Comparison of ENCODE assay signal across 27 mouse cellular contexts in the genomic region with DNA sequence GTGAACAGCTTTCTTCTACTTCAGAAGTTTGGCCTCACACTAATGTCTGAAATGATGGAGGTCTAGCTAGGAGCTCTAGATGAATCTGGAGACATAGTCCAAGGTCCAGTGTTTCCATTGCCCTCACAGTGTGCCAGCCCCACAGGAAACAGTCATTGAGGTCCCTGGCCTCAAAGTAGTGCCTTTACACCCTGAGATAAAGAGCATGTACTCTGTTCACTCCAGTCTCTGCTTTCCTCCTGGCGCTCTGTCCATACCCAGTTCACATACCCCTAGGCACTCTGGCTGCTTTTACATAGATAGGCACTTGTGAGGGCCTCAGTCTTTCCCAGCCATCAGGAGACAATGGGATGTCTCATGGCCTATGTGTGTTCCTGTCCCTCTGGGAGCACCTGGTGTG. TPM values are rescaled to one million over a fixed set of nuclear protein-coding genes. Genes with fewer than 3 reads are reported as not detected.
"Had no signal": no experiment of that assay in that cellular context is flagged by ENCODE, and none has a peak within 500 bp of the region (broad histone marks: within the 10 kb centered on the region; RNA-seq: fewer than 3 reads in every experiment).

No protein-coding gene starts in this region.

- H3K9me3 ChIP-seq: hindbrain, embryonic 10.5 days; hindbrain, embryonic 12.5 days; kidney, embryonic 15.5 days; limb, embryonic 13.5 days; limb, embryonic 15.5 days; liver, embryonic 12.5 days had no signal

- H3K4me2 ChIP-seq: heart, embryonic 11.5 days; hindbrain, embryonic 12.5 days; hindbrain, embryonic 14.5 days; kidney, embryonic 15.5 days; limb, embryonic 13.5 days; limb, embryonic 15.5 days; liver, embryonic 12.5 days had no signal

- H3K27ac ChIP-seq: gastrocnemius, adult 2 months; heart, adult 2 months; hindbrain, embryonic 10.5 days; hindbrain, embryonic 12.5 days; hindbrain, embryonic 14.5 days; kidney, embryonic 15.5 days; kidney, postnatal 0 days; limb, embryonic 13.5 days; limb, embryonic 15.5 days; liver, embryonic 12.5 days; liver, embryonic 14.5 days had no signal

- ATAC-seq: hindbrain, embryonic 16.5 days; inflammation-experienced regulatory T-cells, adult 6 months; liver, embryonic 12.5 days had no signal

- H3K9ac ChIP-seq: hindbrain, embryonic 12.5 days; hindbrain, embryonic 14.5 days; kidney, embryonic 15.5 days; limb, embryonic 13.5 days; limb, embryonic 15.5 days; liver, embryonic 12.5 days; liver, embryonic 14.5 days had no signal

- H3K4me1 ChIP-seq: hindbrain, embryonic 10.5 days; hindbrain, embryonic 12.5 days; kidney, embryonic 15.5 days; limb, embryonic 13.5 days; limb, embryonic 15.5 days; liver, embryonic 12.5 days had no signal

- DNase-seq: gastrocnemius, adult 2 months; gastrocnemius, postnatal 10 days; gastrocnemius, postnatal 25 days; heart, adult 2 months; heart, postnatal 10 days; heart, postnatal 4 days; kidney, adult 18-20 months; kidney, adult 9 months; kidney, postnatal 14 days; kidney, postnatal 36 days; layer of hippocampus, adult 9-11 months; layer of hippocampus, postnatal 36 days; left cerebral cortex, postnatal 4 days had no signal

- H3K27me3 ChIP-seq: hindbrain, embryonic 12.5 days; kidney, embryonic 15.5 days; limb, embryonic 13.5 days; limb, embryonic 15.5 days; liver, embryonic 12.5 days had no signal

- H3K4me3 ChIP-seq: gastrocnemius, adult 2 months; heart, adult 2 months; hindbrain, embryonic 10.5 days; hindbrain, embryonic 12.5 days; kidney, embryonic 15.5 days; limb, embryonic 13.5 days; limb, embryonic 15.5 days; liver, embryonic 12.5 days had no signal

RNA-seq across cellular contexts. Expression of gene Espnl, which starts 32.5 kb away (rescaled TPM):
- polyA plus RNA-seq: heart, embryonic 14.5 days; inflammation-experienced regulatory T-cells, adult 6 months; liver, embryonic 16.5 days had no signal
